Mouse (Mus musculus) midbrain, postnatal 0 days (tissue): ENCODE measurements around the gene Nim1k. TPM values are rescaled to one million over a fixed set of nuclear protein-coding genes. Genes with fewer than 3 reads are reported as not detected.

Experiments
- ATAC-seq: fragments of 200-750 bp; cut with Nextera tagmentation; 2 replicates; pipeline ENCODE4 v1.8.0; 2017; ENCODE audit warnings: moderate number of reproducible peaks, mild to moderate bottlenecking, moderate TSS enrichment, moderate library complexity; ENCODE audit not compliant: low FRiP score
- DNase-seq: peaks from one replicate; pipeline ENCODE4 v3.0.0-alpha.2; 2015; ENCODE audit warnings: low spot score
- H3K27ac ChIP-seq: fragments of 300-500 bp; sonication (generic); 2 replicates; pipeline ENCODE4 v1.5.1; 2014; ENCODE audit warnings: low read depth, mild to moderate bottlenecking, low read length, mixed read lengths
- H3K27me3 ChIP-seq: fragments of 300-500 bp; sonication (generic); 2 replicates; pipeline ENCODE4 v1.6.1; 2014; ENCODE audit warnings: low read length, control low read depth, mixed read lengths; ENCODE audit not compliant: insufficient read depth
- H3K36me3 ChIP-seq: fragments of 300-500 bp; sonication (generic); 2 replicates; pipeline ENCODE4 v1.6.1; 2014; ENCODE audit warnings: low read length, control low read depth, mixed read lengths; ENCODE audit not compliant: insufficient read depth
- H3K4me1 ChIP-seq: fragments of 300-500 bp; sonication (generic); 2 replicates; pipeline ENCODE4 v1.6.1; 2014; ENCODE audit warnings: mild to moderate bottlenecking, control low read depth, antibody characterized with exemption, low read length, mixed read lengths; ENCODE audit not compliant: insufficient read depth
- H3K4me2 ChIP-seq: fragments of 300-500 bp; sonication (generic); 2 replicates; pipeline ENCODE4 v1.6.1; 2014; ENCODE audit warnings: low read depth, mild to moderate bottlenecking, low read length, mixed read lengths; ENCODE audit not compliant: poor library complexity, severe bottlenecking
- H3K4me3 ChIP-seq: fragments of 300-500 bp; sonication (generic); 2 replicates; pipeline ENCODE4 v1.5.1; 2014; ENCODE audit warnings: low read depth, mild to moderate bottlenecking, low read length, moderate library complexity
- H3K9ac ChIP-seq: fragments of 300-500 bp; sonication (generic); replicated peaks from 2 replicates; pipeline ENCODE4 v1.6.1; 2014; ENCODE audit warnings: mild to moderate bottlenecking, low read length, moderate library complexity, mixed read lengths; ENCODE audit not compliant: poor library complexity, severe bottlenecking
- H3K9me3 ChIP-seq: fragments of 300-500 bp; sonication (generic); 2 replicates; pipeline ENCODE4 v1.6.1; 2016; ENCODE audit warnings: low read length, control low read depth
- CTCF ChIP-seq: IDR thresholded peaks from 2 replicates; pipeline ENCODE4 v1.5.1; 2016; ENCODE audit warnings: antibody characterized with exemption, mild to moderate bottlenecking
- WGBS: fragments of 180-500 bp; shearing (Covaris S2); extraction: QIAGEN DNeasy Blood & Tissue Kit; methylation state at CpG from one replicate; pipeline ENCODE4 v1.1.7; 2014; 5-methylcytosine and 5-hydroxymethylcytosine counted together
- polyA plus RNA-seq: library from polyadenylated mRNA; unstranded; fragments of >200 nt; fragmentation: Nextera tagmentation; extraction: Ambion mirVana; gene quantifications from 2 replicates; pipeline ENCODE4 v1.2.1, GENCODE M21; 2015
- total RNA-seq: library from RNA; depleted of rRNA; stranded (reverse); fragments of >200 nt; gene quantifications from 2 replicates; pipeline ENCODE4 v1.2.3, GENCODE M21; 2014

Nim1k gene
- total and polyA plus RNA-seq, 2 experiments from 2014 or later = 8.6 to 9.5 TPM

GRCm38 (mm10) chr13:119722447-119722846 is 33.2 kb downstream of the Nim1k start:
- H3K9me3 ChIP-seq = no peaks in the 10 kb centered on the region
- DNase-seq (no peak), ATAC-seq (no peak)
- H3K27me3 ChIP-seq = no peaks in the 10 kb centered on the region
- TF ChIP-seq CTCF = no peak
- H3K4me3 ChIP-seq = no peak overlapping the region
- no peak overlapping the region for H3K9ac ChIP-seq
- H3K36me3 ChIP-seq = no peaks in the 10 kb centered on the region
- WGBS = 93% methylated on average over 3 of the region's 3 CpGs
- no peak overlapping the region for H3K4me2 ChIP-seq
- no peak overlapping the region for H3K27ac ChIP-seq
- H3K4me1 ChIP-seq = no peaks in the 10 kb centered on the region

- TF ChIP-seq CTCF = no peak
- H3K9me3 ChIP-seq = no peaks in the 10 kb centered on the region
- H3K27ac ChIP-seq = no peak overlapping the region
- H3K36me3 ChIP-seq = peaks cover 14% of the 10 kb centered on the region
- H3K4me1 ChIP-seq = no peaks in the 10 kb centered on the region
- H3K4me2 ChIP-seq = no peak overlapping the region
- 82% methylated on average over 2 of the region's 2 CpGs for WGBS
- H3K9ac ChIP-seq = no peak overlapping the region
- ATAC-seq = no peak
- no peaks in the 10 kb centered on the region for H3K27me3 ChIP-seq
- no peak overlapping the region for H3K4me3 ChIP-seq
- no peak for DNase-seq
Measured at GRCm38 (mm10) chr13:119716105-119716504, 39.6 kb downstream of the Nim1k start.

- no peak for TF ChIP-seq CTCF
- no peaks in the 10 kb centered on the region for H3K4me1 ChIP-seq
- no peaks in the 10 kb centered on the region for H3K9me3 ChIP-seq
- WGBS = 70% methylated on average over 9 of the region's 9 CpGs
- no peak overlapping the region for H3K9ac ChIP-seq
- H3K4me3 ChIP-seq = no peak overlapping the region
- no peaks in the 10 kb centered on the region for H3K27me3 ChIP-seq
- H3K27ac ChIP-seq = no peak overlapping the region
- DNase-seq (peak; percentile 45), ATAC-seq (peak; percentile 24; the same call in 1 of the 2 replicates)
- peaks cover 31% of the 10 kb centered on the region for H3K36me3 ChIP-seq
- H3K4me2 ChIP-seq = no peak overlapping the region
Measured at GRCm38 (mm10) chr13:119713821-119714220, 41.9 kb downstream of the Nim1k start.

GRCm38 (mm10) chr13:119713107-119713787 is 42.4 kb downstream of the Nim1k start:
- ATAC-seq (peak; percentile 14; the same call in 1 of the 2 replicates), DNase-seq (no peak)
- Histone ChIP-seq H3K4me2 (no peak overlapping the region), H3K27me3 (no peaks in the 10 kb centered on the region), H3K36me3 (peaks cover 31% of the 10 kb centered on the region), H3K9me3 (no peaks in the 10 kb centered on the region), H3K27ac (no peak overlapping the region), H3K4me1 (no peaks in the 10 kb centered on the region), H3K9ac (no peak overlapping the region), H3K4me3 (no peak overlapping the region)
- whole genome bisulfite sequencing = 67% methylated on average over 8 of the region's 8 CpGs
- TF ChIP-seq CTCF = no peak

GRCm38 (mm10) chr13:119712463-119712862 is 43.2 kb downstream of the Nim1k start:
- no peak overlapping the region for H3K4me3 ChIP-seq
- peaks cover 31% of the 10 kb centered on the region for H3K36me3 ChIP-seq
- no peak overlapping the region for H3K4me2 ChIP-seq
- ATAC-seq (no peak), DNase-seq (no peak)
- H3K27me3 ChIP-seq = no peaks in the 10 kb centered on the region
- H3K4me1 ChIP-seq = no peaks in the 10 kb centered on the region
- WGBS = 87% methylated on average over 11 of the region's 11 CpGs
- no peak for TF ChIP-seq CTCF
- no peak overlapping the region for H3K27ac ChIP-seq
- no peak overlapping the region for H3K9ac ChIP-seq
- no peaks in the 10 kb centered on the region for H3K9me3 ChIP-seq

- DNase-seq (no peak), ATAC-seq (no peak)
- Histone ChIP-seq H3K4me1 (no peaks in the 10 kb centered on the region), H3K27me3 (no peaks in the 10 kb centered on the region), H3K4me3 (no peak overlapping the region), H3K27ac (no peak overlapping the region), H3K9ac (no peak overlapping the region), H3K9me3 (no peaks in the 10 kb centered on the region), H3K4me2 (no peak overlapping the region), H3K36me3 (peaks cover 45% of the 10 kb centered on the region)
- TF ChIP-seq CTCF = no peak
- WGBS = 81% methylated on average over 10 of the region's 10 CpGs
Measured at GRCm38 (mm10) chr13:119710268-119710610, 45.4 kb downstream of the Nim1k start.
